Mouse (Mus musculus): ENCODE results near the gene Ap3d1. TPM values are rescaled to one million over a fixed set of nuclear protein-coding genes. Genes with fewer than 3 reads are reported as not detected.
A peak's percentile ranks its signal among the peaks of the same experiment; 100 is the strongest.

The Ap3d1 gene
- 100 to 1,000 TPM in 2 of 4 experiments, 10 to 100 TPM in 2; 91.8 to 136 (median 113) TPM for total RNA-seq (2022)

DNA sequence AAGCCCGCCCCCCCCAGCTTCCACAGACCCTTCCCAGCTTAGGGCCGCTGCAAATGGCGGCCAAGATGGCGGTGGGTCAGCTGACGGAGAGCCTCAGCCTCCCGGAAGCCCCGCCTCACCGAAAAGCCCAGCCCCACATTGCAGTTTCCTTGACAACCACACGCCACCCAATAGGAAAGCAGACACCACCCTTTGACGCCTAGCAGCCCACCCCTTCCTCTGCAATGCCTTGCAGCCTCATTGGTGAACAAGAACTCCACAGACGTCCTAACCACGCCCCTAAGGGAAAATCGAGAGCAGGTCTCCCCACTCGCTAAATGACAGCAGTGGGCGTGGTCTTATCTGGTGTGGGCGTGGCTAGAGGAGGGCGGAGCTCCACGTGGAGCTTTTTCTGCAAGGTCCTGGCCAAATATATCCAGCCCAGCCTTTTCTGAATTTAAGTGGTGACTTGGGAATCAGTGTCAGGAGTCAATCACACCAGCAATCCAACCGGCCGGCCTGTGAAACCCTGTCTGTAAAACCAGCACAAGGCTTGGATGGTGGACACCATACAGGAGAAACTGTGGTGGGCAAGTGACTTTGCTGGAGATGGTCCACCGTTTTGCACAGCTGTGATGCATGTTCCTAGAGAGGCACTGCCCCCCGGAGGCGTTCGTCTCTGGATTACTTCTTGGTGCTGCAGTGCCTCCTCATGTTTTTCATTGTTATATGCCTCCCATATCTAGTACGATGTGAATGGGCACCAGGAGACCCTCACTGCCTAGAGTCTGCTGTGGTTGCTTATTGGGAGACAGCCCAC, at the start of gene Ap3d1:
Gene Ap3d1, minus strand, starts transcription at position 85 of the 799 bp plus-strand sequence.
- DNase-seq, result peak; percentile 99

DNA sequence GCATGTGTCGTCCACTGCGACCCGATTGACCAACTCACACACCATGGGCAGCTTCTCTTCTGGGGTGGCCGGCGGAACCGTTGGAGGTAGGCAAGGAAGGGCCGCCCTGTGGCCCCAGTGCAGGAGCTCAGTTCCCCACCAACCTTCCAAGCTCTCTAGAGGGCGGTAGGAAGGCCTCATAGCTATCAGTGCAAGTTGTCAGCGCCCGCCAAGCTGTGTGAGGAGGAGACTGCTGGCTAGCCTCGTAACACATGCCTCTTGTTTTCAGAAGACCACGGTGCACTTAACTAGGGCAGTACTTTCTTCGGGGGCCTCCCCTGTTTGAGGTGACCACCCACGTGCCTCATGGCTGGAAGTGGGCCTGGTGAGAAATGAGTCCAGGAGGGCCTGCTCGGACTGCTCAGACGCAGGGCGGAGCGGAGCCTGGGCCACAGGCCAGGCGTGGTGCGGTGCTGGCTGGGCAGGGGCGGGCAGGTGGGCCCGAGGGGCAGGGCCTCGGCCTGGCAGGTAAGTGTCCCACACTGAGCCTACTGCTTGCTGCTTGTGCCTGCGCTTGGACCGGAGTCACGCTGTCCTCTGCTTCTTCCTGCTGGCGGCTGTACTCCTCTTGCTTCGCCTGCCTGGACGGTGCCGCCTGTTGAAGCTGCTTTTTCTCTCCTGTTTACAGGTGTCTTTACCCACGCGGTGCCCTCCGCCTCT, 49.6 kb upstream of the Ap3d1 start:
- DNase-seq, result no peak

DNA sequence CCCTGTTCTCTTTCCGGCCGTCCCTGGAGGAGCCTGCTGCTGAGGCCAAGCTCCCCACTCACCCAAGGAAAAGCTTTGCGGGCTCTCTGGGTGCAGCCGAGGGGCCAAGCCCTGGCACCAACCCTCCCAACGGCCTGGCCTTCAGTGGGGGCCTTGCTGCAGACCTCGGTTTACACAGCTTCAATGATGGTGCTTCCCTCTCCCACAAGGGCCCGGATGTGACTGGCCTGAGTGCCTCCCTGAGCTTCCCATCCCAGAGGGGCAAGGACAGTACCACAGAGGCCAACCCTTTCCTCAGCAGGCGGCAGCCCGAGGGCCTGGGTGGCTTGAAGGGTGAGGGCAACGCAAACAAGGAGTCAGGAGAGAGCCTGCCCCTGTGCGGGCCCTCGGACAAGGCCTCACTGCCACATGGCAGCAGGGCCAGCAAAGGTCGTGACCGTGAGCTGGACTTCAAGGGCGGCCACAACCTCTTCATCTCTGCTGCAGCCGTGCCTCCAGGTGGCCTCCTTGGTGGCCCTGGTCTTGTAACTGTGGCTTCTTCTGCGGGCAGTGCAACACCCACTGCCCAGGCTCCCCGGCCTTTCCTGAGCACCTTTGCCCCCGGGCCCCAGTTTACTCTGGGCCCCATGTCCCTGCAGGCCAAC, 48.8 kb upstream of the Ap3d1 start:
- peak; percentile 66 for DNase-seq

DNA sequence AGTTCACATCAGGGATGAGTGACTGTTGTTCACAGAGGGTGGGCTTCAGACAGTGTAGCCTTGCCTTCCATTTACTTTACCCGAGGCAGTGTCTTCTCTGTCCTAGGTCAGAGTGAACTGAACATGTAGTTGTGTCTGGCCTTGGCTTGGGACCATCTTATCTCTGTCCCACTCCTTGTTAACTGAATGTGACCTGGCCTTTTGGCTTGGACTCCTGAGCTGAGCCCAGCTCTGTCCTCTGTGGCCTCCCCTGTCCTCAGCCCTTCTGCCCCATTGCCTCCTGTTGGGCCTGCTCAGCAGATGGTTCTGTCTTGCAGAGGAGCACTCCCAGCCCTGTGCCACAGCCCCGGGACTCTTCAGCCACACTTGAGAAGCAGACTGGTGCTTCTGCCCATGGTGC, 45.5 kb upstream of the Ap3d1 start:
- no peak for DNase-seq

DNA sequence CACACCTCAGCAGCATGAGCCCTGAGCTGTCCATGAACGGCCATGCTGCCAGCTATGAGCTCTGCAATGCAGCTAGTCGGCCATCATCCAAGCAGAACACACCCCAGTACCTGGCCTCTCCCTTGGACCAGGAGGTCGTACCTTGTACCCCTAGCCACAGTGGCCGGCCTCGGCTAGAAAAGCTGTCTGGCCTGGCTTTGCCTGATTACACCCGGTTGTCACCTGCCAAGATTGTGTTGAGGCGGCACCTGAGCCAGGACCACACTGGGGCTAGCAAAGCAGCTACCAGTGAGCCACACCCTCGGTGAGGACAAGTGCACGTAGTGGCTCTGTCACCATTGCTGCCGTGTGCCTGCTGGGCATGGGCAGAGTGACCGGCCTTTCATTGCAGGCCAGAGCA, 43.9 kb upstream of the Ap3d1 start:
- DNase-seq, result no peak

DNA sequence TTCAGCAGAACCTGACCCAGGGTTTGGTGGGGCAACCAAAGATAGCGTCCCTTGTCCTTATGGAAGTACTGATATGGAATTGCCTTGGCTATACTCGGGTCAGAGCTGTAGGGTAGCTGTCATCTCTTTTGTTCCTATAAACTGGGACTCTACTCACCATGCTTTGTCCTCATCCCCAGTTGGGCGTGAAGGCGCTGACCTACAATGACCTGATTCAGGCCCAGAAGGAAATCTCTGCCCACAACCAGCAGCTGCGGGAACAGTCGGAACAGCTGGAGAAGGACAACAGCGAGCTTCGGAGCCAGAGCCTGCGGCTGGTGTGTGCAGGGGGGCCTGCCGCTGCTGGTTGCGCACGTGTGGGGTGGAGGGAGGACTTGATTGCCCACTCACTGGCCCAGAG, 42.8 kb upstream of the Ap3d1 start:
- no peak for DNase-seq

DNA sequence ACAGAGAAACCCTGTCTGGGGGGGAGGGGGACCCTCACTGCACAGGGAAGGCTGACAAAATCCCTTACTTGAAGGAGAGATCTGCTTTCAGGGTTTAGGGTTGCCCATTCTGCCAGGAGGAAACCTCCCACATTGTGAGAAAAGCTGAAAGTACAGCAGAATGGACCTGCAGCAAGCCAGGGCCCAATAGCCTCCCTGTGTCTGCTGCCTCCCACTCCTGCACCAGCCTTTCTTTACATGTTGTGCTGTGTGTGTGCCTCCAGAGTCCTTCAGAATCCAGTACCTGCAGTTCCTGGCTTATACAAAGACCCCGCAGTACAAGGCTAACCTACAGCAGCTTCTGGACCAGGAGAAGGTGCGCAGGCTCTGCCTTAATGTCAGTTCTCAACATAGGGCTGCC, 42.2 kb upstream of the Ap3d1 start:
- no peak for DNase-seq

DNA sequence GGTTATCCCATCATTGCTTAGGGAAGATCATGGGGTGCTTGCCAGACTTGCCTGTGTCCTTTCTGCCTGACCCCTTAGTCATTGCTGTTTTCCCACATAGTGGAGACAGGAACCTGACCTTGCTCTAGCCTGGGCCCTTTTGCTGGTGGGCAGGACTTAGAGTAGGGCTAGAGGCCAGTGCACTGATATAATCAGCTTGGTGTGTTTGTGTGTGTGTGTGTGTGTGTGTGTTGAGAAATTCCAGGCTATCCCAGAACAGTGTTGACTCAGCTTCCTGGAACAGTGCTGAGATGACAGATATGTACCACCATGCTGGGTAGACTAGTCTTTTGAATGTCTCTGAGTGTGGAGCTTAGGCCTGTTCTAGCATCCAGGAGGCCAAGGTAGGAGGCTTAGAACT, 37.5 kb upstream of the Ap3d1 start:
- peak; percentile 65 for DNase-seq

DNA sequence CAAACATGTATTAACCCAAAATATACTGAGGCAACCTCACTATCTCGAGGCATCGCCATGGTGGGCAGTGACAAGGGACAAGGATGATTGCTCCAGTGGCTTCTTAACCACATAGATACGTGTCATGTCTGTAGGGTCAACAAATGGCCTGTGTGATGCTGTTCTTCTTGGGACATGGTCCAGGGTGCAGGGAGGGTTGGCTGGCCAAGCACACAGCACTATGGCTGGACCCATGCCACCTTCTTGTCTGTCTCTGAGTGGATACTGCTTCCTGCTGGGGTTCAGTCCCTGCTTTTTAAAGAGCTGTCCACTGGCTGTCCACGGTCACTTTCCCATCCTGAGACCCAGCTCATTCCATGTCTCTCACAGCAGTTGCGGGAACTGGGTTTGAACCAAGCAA, 35.1 kb upstream of the Ap3d1 start:
- DNase-seq, result no peak

DNA sequence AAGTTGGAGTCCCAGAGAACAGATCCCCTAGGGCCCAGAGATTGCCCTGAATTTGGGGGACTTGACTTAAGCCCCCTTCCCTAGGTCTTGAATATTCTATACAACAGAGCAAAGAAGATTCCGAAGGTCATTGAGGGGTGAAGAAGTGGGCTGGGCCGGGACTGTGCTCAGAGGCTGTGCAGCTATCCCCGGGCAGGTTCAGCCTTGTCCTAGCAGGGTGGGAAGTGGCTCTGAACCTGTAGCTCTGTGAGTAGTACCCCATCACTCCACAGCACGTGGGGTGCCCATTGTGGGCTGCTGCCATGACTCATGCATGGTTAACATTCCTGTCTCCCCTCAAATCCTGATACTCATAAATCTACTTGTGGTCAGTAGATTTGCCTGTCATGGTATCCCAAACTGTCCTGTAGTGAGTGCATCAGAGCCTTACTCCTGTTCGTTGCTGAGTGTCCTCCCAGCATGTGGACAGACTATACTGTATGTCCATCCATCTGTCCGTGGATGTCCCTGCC, 34.4 kb upstream of the Ap3d1 start:
- DNase-seq, result no peak

DNA sequence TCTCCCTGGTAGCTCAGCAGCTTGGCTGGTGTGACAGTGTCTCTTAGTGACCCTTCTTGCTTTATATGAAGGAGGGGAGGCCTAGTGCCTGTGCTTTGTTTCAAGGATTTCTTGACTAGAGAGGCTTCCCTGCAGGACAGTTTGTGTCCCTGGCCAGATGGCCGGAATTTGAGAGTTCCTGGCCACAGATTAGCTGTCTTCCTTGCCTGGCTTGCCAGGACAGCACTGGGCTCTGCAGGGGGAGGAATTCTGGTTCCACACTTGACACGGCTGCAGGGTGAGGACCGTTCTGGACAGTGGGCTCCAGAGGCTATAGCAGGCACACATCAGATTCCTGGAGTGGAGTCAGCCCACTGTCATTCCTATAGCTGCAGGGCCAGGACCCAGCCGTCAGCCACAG, 33.7 kb upstream of the Ap3d1 start:
- no peak for DNase-seq

DNA sequence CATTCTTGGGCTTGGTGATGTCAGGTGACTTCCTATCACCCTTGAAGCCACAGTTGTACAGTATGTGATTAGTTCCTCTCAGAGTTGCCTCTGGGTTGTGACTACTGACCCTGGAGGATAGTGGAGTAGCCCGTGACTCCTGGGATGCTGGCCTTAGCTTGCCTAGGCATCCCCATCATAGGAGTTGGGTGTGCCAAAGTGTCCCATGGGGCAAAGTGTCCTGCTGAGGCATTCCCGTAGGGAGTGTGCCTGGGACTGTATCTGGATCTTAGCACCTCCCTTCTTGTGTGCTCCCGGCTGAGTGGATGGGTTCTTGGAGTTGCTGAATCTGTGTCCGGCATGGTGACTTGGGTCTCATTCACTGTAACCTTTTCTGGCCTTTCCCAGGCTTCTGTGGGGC, 32.9 kb upstream of the Ap3d1 start:
- DNase-seq, result no peak

DNA sequence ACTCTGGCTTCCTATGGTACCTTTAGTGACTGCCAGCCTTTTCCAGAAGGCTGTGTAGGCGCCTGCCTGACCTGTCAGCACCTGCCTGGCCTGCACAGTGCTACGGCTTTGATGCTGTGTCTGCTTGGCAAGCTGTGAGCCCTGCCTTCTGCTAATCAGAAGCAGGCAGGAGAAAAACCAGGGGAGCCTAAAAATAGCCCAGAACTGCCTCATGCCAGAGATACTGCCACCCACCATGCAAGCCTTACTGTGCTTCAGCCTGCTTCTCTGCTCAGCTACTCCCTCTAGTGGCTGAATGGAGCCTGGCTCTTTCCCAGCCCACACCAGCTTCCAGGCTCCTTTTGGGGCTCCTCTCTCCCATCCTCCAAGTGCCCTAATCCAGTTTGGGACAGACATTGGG, 32.5 kb upstream of the Ap3d1 start:
- DNase-seq, result peak; percentile 79

DNA sequence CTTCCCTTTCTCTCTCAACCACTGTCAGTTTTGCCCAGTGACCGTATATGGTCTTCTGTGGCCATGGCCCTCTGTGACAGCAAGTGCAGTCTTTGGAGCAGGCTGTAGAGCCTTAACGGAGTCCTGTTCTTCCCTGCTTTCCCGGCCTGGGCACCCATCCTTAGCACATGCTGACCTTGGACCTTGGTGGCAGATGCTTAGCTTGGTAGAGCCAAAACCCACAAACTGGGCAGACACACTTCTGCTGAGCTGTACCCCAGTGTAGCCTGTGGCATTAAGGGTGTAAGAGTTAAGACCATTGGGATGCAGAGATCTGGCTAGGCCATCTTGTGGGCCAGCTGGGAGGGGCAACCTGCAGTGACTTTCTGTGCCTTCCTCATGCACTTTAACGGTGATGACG, 31.8 kb upstream of the Ap3d1 start:
- no peak for DNase-seq

DNA sequence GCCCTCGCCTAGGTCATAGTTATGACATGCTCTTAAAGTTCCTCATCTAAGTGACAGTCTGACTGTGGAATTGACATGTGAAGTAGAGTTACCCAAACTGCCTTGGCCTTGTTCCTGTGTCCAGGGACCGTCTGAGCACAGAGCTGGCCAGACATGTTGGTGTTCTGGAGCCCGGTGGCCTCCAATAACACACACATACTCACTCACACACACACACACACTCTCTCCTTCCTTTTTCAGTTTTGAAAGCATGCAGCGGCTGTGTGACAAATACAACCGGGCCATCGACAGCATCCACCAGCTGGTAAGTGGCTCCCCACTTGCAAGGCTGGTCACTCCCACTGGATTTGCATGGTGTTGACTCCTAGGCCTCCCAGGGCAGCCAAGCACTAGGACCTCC, 26.3 kb upstream of the Ap3d1 start:
- DNase-seq, result no peak

DNA sequence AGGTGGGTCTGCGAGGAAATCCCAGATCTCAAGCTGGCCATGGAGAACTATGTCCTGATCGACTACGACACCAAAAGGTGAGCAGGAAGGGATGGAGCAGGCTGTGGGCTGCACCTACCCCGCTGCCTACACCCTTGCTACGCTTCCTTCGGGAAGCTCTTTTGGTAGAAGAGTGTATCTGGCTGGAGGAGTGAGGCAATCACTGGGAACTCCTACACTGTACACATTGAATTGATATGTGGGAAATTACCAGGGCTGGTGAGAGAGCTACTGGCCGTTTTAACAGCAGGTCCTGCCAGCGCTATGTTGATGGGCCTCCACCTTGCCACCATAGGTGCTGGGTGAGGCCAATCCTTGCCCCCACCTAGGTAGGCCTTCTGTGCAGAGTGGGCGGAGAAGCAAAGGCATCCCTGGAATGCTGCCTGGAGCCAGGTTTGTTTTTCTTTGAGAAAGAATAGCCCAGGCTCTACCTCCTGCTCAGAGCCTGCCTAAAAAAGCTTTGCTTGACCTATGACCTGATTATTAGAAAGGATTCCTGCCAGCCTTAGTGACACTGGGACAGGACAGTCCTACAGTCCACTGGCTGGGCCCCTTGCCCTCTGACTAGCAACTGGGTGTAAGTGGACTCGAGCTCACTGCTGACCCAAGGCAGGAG, 24.2 kb upstream of the Ap3d1 start:
- no peak for DNase-seq

DNA sequence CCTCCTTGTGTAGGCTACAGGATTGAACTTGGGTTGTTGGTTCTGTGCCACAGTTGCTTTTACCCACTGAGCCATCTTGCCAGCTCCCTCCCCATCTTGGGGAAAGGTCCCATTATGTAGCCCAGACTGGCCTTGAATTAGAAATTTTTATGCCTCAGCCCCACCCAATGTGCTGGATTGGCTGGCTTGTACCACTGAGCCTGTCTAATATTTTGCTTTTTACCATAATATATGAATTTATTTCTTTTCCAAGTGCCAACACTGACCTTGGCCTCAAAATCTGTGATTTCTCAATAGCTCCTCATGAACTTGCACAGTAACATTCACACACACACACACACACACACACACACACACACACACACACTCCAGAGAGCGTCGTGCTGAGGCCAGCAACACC, 23.7 kb upstream of the Ap3d1 start:
- DNase-seq, result peak; percentile 64

DNA sequence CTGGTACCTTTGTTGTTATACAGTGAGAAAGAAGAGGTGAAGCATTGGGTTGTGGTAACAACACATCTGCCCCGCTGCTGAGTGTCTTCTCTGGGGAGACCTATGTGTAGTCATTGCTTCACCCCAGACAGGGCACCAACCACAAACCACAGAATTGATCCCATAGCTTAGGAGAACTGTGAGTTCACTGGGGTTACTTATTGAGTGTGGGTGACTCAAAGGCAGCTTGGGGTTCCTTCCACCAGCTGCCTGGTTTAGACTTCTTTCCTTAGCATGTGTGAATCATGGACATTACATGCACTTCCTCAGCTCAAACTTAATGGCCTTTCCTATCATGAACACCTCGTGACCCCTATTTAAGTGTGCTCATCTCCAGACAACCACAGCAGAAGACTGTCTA, 21.4 kb upstream of the Ap3d1 start:
- DNase-seq, result no peak

DNA sequence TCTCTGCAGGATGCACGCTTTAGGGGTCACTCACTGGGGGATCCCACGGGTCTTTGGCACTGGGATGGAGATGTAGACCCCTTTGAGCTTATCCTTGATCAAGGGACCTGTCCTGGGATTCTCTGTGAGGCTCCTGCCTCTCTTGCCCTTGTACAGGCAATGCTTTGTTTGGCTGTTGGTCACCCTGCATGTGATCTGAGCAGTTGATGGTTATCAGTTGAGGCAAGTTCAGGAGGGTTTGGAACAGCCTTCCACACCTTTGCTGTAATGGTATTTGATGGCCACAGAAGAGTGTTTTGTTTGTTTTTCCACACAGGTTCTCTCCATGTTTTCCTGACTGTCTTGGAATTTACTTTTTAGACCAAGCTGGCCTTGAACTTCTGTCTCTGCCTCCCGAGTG, 19.8 kb upstream of the Ap3d1 start:
- DNase-seq, result no peak

DNA sequence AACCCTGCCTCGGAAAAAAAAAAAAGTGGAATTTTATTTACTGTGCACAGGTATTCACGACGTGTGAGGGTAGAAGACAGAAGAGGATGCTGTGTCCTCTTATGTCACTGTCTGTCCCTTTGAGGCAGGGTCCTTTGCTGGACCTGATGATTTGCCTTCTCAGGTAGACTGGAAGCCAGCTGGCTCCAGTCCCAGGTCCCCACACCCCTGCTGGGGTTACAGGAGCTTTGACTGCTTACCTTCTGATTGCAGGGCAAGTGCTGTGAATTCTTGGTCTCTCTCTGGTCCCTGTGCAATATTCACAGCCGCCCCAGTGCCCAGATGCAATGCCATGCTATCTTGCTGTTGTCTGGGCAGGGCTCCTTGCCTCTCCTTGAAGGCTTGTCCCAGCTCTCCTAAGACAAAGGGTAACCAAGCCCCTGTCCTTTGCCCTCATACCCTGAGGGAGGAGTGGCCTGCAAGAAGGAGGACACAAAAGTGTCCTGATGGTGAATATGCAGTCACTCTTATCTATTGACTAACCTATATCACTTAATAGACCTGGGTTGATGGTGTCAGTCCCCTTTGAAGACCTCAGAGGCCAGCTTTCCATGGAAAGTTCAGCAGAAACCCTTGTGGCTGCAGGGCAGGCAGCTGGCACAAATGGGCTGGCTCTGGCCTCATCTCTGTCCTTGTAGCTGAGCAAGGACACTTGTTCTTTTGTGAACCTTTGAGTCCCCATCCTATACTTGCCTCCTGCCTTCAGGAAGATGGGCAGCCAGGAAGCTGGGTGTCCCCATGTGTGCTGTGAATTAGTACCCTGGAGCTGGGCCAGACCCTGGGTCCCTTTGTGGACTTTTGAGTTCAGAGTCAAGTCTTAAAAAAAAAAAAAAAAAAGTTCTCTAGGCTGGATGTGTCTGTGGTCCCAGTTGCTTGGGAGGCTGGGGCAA, 18.8 kb upstream of the Ap3d1 start:
- no peak for DNase-seq

DNA sequence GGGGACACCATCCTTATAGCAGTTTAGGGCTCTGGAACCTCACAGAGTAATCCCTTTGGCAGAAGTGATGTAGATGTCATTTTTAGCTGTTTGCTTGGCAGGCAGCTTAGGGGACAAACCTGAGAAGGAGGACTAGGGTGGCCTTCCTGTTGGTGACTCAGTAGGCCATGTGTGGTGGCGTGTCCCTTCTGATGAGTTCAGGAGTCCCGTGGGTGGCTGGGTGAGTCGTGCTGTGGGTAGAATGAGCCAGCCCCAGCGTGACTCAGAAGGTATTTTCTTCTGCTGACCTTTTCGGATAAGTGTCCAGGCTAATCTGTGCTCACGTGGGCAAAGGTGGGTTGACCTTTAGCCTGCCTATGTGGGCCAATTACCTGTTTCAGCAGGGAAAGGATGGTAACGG, 16.6 kb upstream of the Ap3d1 start:
- DNase-seq, result peak; percentile 88

DNA sequence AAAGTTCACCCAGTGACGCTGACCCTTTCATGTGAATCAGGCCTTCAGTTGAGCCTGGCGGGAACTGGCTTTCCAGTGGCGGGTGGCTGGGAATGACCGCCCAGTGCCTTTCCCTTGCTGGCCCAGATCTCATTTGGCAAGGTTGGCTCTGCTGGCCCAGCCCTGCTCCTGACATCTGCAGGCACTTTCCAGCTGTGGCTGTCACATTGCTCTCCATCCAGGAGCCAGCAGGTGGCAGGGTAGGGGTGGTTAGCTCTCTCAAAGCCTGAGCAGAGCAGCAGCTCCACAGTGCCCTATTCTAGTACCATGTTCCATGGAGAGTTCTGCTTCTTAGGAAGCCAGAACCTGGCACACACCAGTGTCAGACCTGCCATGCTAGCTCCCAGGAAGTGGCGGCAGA, 15.7 kb upstream of the Ap3d1 start:
- DNase-seq, result peak; percentile 88

Measured in adrenal gland, adult 8-10 months (tissue).